Mouse (Mus musculus) left cerebral cortex, postnatal 10 days (tissue): ENCODE data around the gene Asxl2. TPM values are rescaled to one million over a fixed set of nuclear protein-coding genes. Genes with fewer than 3 reads are reported as not detected.
"Not testable (repeated sequence)": the region's sequence is repeated elsewhere in the genome, so short reads cannot be mapped to it uniquely, and the experiment has no call there.

Experiments
- DNase-seq, 2 experiments: peaks; one replicate each; pipeline ENCODE4 v3.0.0; 2021 to 2022; ENCODE audit warnings: low spot score in 2 of 2, mixed read lengths in 1 of 2; ENCODE audit errors: extremely low spot score in 1 of 2
- intact Hi-C: fragments of 180-260 bp; cut with DNase I; formaldehyde crosslinking; loops from one replicate; pipeline ENCODE4 v1.15.1; 2025
- total RNA-seq, 2 experiments: library from RNA; stranded (reverse); gene quantifications; 2 replicates each; pipeline ENCODE4 v1.2.3; 2021

The Asxl2 gene
- total RNA-seq, 2 experiments from 2014 or later: 24.5 to 26.2 TPM

DNA sequence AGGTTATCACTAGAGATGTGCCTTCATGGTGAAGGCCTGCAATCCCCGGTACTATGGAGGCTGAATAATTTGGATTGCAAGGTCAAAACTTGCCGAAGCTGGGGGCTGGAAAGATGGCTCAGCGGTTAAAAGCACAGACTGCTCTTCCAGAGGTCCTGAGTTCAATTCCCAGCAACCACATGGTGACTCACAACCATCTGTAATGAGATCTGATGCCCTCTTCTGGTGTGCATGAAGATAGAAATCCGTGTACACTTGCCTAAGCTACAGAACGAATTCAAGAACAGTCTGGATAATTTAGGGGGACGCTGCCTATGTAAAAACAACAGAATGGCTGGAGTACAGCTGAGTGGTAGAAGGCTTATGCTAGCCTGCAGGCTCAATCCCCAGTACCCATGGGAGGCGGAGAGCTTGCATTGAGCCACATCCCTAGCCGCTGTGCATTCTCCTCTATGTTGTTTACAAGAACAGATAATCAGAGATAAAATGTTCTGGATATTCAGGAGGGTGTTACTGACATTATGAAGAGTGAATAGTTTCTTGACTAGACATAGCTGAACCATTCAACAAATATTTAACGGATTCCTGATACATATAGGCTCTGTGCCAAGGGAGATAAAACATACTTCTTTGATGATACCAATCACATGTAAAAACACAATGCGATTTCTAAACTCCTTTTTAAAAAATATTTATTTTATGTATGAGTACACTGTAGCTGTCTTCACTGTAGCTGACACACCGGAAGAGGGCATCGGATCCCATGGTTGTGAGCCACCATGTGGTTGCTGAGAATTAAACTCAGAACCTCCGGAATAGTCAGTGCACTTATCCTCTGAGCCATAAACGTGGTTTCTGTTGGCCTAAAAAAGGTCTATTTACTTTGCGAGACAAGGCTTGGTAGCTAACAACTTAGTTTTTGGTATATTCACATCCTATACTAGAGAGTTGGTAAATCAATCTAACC lies 999 bp upstream of the Asxl2 start:
- DNase-seq: peak; percentile 49 to 63
- intact Hi-C loops: no loop called here

DNA sequence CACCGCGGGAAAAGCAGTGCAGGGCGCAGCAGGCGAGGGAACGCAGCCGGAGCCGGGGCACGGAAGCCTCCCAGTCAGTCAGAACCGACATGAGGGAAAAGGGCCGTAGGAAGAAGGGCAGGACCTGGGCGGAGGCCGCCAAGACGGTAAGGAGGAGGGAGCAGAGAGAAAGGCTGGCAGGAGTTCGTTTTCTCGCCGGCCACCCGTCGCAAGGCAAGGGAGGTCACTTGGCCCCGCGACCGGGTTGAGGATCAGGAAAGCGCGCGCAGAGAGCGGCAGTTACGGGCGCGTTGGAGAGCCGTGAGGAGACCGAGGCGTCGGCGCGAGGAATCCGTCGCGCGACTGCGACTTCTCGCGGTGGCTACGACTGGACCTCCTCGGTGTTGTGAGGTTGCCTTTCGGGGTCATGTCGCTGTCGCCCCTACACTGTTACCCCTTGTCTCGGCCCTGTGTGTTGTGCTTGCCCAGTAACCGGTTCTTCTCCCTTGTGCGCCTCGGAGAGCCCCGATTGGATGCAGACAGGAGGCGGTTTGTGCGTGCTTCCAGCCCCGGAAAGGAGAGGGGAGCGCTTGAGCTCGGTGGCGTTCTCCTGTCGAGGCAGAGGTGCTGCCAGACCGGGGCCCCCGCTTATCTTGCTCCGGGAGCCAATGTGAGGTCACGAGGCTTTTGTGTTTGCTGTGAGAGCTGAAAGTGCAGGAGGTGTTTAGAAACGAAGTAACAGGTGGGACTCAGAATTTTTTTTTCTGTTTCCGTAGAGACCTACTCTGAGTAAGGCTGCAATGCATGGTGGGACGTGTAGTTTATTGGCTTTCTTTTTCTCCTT lies 621 bp downstream of the Asxl2 start:
- peak; percentile 66 to 79 for DNase-seq
- intact Hi-C loops: no loop called here

DNA sequence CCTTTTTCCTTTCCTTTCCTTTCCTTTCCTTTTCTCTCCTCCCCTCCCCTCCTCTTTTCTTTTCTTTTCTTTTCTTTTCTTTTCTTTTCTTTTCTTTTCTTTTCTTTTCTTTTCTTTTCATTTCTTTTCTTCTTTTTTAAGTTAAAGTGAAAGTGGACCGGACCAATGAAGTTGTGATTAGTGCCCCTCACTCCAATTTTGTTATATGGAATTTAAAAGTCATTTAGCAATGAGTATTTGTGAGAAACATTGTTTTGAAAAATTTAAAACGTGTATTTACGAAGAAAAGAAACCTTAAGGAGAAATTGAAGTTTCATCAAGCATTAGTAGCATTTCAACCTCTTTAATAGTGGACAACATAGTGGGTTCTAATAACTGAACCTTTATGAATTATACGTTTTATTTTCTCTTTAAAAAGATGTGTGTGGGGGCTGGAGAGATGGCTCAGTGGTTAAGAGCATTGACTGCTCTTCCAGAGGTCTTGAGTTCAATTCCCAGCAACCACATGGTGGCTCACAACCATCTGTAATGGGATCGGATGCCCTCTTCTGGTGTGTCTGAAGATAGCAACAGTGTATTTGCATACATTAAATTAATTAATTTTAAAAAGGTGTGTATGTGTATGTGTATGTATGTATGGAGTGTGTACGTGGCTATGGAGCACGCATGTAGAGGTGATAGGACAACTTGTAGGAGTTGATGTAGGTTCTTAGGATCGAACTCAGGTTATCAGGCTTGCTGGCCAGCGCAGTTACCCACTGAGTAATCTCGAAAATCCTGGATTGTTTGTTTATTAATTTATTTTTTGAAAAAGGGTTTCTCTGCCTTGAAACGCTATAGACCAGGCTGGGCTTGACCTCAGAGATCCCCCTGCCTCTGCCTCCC lies 1.5 kb downstream of the Asxl2 start:
- intact Hi-C loops: no loop called here

DNA sequence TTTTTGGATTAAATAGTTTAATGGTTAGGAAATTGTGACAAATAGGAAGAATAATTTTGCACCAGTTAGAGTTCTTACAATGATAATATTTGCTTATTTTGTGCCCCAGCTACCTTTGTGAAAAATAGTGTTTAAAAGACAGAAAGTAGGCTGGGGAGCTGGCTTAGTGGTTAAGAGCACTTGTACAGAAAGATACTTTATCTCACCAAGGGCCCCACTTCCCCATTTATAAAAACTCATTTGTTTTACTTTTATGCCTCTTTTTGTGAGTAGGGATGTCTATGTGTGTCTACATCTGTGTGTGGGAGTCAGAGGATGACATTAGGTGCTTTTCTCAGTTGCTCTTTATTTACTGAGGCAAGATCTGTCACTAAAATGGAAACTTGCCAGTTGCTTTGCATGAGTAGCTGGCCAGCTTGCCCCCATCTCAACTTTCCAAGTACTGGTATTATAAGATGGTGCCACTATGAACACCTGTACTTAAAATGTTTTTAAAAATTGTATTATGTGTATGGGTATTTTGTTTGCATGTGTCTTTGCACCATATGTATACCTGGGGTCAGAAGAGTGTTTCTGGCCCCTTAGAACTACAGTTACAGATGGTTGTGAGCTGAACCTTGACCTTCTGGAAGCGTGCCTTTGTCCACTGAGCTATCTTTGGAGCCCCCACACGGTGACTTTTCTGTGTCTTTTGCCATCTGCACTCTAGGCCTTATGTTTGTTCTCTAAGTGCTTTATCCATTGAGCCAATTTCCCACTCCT lies 3.2 kb downstream of the Asxl2 start:
- intact Hi-C loops: no loop called here
- no peak for DNase-seq

More for the DNA sequence above, 1.5 kb downstream of the Asxl2 start:
- no peak for DNase-seq

DNA sequence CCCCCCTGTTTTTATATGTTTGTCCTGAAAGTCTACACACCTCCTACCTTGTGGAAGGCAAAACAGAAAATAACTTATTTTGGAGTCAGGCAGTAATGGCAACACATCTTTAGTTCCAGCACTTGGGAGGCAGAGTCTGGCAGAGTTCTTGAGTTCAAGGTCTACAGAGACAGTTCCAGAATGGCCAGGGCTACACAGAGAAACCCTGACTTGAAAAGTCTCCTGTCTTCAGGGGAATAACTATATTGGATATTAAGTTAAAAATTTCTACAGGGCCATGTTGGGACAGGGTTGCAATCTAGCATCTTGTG lies 3.7 kb downstream of the Asxl2 start:
- intact Hi-C loops: no loop called here

DNA sequence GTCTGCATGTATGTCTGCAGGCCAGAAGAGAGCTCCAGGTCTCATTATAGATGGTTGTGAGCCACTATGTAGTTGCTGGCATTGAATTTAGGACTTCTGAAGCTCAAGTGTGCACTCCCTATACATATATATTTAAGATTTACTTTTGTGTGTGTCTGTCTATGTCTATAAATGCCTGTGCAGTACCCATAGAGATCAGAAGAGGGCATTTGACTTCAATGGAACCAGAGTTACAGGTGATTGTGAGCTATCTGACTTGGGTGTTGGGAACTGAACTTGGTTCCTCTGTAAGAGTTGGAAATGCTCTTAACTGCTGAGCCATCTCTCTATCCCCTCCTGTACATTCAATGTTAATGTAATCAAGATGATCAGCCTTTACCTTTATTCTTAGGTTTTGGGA lies 4.3 kb downstream of the Asxl2 start:
- intact Hi-C loops: no loop called here

More for the DNA sequence above, 3.7 kb downstream of the Asxl2 start:
- no peak for DNase-seq

DNA sequence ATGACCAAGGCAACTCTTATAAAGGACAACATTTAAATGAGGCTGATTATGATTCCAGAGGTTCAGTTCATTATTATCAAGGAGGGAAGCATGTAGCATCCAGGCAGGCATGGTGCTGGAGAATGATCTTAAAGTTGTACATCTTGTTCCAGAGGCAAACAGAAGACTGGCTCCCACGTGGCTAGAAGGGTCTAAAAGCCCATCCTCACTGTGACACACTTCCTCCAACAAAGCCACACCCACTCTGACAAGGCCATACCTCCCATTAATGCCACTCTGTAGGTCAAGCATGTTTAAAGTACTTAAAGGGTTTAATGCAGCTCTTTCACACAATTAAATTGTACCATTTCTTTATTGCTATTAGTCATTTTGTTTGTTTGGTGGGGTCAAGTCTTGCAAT lies 7.1 kb downstream of the Asxl2 start:
- no peak for DNase-seq
- intact Hi-C loops: no loop called here

More for the DNA sequence above, 4.3 kb downstream of the Asxl2 start:
- DNase-seq: no peak

DNA sequence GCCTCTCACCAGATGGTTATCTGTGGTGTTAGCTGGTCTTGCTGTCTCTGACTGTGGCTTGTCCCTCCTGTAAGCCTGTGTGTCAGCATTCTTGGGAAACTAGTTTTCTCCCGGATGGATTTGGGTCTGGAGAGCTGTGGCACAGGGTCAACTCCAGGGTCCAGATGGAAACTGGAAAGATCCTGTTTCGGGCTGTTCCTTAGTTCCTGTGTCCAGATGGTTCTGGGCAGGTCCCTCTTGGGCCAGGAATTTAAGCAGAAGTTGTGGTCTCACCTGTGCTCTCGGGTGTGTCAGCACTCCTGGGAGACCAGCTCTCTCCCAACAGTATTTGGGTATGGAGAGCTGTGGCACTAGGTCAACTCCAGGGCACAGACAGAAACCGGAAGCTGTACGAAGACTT lies 9.8 kb downstream of the Asxl2 start:
- intact Hi-C loops: no loop called here
- DNase-seq: no peak

DNA sequence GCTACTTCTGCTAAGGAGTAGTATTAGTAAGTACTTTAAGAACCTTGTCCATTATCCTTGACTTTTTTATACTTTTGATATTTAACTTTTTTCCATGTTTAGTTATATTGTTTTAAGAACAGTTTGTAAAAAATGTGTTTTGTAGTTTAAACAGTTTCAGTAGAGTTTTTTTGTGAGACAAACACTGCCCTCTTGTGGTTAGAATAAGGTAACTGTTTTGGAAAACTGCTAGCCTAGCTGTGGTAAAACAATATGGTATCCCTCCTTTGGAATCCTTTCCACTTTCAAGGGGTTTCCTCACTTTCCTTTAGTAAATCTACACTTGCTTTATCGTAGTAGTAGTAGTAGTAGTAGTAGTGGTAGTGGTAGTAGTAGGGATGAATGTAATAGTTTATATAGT lies 11.2 kb downstream of the Asxl2 start:
- no peak for DNase-seq
- intact Hi-C loops: no loop called here

DNA sequence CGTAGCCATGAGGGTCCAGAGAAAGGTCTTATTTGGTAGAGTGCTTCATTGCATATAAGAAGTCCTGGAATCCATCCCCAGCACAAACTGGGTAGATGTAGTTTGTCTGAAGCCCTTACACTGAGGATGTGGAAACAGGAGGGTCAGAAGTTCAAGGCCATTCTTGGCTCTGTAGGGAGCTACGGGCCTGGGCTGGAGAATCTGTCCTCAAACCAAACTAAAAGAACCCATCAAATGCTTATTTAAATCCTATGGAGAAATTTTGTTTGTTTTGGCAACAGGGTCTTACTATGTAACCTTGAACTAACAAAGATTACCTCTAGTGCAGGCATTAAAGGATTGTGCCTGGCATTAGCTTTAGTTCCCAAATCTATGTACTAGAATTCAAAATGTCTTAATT lies 14.3 kb downstream of the Asxl2 start:
- intact Hi-C loops: no loop called here
- DNase-seq: no peak

DNA sequence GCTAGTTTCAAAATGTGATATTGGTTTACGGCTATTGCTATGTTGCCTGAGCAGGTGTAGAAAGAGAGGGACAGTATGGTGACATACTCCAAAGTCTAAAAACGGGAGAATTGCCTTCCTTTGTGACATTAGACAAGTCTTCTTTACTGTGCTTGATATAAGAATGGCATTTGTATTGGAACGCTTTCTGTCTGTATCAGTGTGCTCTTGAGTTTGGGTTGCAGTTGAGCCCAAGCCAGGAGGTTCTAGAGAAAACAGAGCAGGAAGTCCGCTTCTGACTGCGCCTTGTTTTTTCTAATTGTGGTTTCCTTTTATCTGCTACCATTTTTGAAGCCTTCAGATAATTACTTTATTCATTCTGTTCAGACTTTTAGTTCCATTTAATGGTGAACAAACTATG lies 14.7 kb downstream of the Asxl2 start:
- intact Hi-C loops: no loop called here
- no peak for DNase-seq

DNA sequence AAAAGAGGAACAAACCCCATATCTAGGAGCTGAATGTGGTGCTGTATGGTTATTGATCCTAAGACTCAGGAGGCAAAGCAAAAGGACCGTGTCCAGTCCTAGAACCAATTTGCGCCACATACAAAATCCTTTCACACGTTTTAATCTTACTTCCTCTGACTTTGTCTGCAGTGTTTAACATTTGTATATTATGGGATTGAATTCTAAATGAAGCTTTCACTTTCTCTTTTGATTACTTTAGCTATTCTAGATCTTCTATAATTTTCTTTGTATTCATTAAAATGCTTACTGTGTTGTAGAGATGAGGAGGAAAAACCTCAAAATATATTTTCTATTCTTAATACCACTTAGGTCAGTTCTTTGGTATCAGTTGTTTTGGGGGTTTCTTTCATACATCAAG lies 26.9 kb downstream of the Asxl2 start:
- DNase-seq: no peak
- intact Hi-C loops: no loop called here

DNA sequence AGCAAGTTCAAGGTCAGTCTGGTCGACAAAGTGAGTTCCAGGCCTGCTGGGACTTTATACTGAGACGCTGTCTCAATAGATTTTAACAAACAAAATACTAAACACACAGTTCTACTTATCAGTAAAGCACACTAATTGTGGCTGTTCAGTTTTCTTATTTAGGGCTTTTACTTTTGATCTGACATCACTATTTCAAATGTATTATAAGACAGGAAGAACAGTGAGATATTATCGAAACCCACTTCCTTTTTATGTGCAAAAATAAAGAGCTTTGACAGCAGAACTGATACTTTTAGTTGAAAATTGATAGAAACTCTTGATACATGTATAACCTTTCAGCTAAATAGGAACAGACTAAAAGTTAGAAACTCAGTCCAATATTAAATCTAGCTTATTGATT lies 36.4 kb downstream of the Asxl2 start:
- no peak for DNase-seq
- intact Hi-C loops: loop anchor here (5.0 kb wide), 1 partner anchor 34 kb away; no protein-coding TSS in a partner anchor

DNA sequence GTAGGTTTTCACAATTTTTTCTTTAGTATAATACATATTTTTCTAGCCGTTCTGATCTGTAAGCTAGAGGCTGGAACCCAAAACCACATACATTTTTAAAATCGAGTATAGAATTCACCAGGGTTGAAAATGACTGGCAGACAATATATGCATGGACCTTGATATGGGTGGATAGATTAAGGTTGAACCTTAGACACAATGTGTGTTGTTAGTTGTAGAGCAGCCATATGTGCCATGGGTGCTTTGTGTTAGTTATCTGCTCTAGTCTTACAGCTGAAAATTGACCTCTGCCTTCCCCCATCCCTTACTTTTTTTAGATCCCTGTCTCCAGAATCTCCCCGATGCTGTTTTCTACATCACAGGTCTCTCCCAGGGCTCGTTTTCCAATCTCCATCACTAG lies 73.0 kb downstream of the Asxl2 start:
- intact Hi-C loops: loop anchor here (5.0 kb wide), 1 partner anchor 37 kb away; no protein-coding TSS in a partner anchor
- no peak for DNase-seq

DNA sequence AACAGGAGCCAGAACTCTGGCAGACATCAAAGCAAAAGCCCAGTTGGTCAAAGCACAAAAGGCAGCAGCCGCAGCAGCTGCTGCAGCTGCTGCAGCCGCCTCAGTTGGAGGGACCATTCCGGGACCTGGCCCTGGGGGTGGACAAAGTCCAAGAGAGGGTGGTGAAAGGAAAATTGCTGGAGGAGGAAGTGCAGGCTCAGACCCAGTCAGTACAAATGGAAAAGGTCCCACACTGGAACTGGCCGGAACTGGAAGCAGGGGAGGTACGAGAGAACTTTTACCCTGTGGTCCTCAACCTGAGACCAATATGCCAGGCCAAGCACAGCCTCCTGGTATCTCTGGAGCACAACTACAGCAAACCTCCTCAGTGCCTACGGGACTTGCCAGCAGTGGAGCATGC lies 73.4 kb downstream of the Asxl2 start:
- DNase-seq: no peak
- intact Hi-C loops: no loop called here

DNA sequence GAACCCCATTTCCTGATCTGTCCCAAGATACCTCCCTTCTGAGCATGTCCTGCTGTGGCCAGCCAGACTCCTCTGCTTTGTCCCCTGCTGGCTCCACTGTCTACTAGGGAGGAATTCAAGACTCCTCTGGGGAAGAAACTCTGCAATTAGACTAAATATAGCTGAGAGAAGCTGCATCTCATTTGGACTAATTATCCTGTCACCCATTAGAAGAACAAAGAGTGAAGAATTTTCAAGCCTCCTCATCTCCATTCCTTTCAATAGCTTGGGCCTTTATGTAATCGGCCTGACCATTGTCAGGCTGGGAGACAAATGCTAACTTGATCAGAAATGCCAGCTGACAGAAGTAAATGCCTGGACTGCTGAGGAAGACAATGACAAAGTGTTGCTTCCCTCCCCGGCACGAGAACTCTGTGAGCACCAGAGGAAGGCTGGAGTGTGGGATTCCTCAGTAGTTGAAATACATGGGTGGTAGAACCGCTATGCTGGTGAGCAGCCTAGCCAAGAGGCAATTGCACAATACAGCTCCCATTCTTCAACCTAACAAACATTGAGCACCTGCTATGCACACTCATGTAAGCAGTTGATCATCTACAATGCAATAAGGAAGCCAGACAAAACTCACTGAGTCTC lies 92.1 kb downstream of the Asxl2 start:
- DNase-seq: no peak
- intact Hi-C loops: no loop called here

DNA sequence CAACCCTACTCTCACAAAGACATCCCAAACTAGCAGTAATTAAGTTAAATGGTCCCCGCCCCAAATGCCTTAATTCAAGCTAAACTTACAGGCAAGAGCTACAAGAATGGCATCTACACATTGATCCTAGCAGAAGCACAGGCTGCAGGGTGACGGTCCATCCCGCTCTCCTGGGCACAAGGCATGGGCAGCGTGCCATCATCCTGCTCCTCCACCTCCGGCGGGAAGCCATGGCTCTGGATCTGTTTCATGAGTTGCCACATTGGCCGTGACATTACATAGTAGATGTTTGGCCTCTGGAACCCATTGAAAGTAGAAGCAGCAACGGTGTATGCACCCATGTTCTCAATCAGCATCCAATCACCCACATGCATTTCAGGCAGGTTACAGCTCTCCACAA lies 95.1 kb downstream of the Asxl2 start:
- intact Hi-C loops, DNase-seq: not testable (repeated sequence)

DNA sequence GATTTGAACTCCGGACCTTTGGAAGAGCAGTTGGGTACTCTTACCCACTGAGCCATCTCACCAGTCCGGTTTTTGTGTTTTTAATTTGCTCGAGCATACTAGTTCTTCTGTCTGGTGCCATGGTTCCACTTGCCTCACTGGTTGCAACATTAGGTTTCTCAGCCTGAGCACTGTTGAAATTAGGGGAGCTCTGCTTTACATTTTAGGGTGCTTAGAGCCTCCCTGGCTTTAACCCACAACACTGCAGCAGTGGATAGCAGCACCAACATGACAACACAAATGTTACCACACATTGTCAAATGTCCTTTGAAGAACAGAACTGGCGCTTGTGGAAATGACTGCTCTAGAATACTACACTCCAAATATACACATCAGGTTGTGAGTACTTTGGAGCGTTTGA lies 98.9 kb downstream of the Asxl2 start:
- intact Hi-C loops: no loop called here
- no peak for DNase-seq
